Mouse (Mus musculus) bone marrow macrophage, adult 2 months (primary cell): ENCODE measurements around the gene Slc44a3. TPM values are rescaled to one million over a fixed set of nuclear protein-coding genes. Genes with fewer than 3 reads are reported as not detected.

Experiments
- H3K27ac ChIP-seq: 2 replicates; pipeline ENCODE4 v1.5.1; 2012; ENCODE audit warnings: low read depth, low read length; ENCODE audit not compliant: insufficient read depth
- H3K4me1 ChIP-seq: 2 replicates; pipeline ENCODE4 v1.6.1; 2012; ENCODE audit warnings: low read length; ENCODE audit not compliant: control insufficient read depth, insufficient read depth
- H3K4me3 ChIP-seq: 2 replicates; pipeline ENCODE4 v1.5.1; 2012; ENCODE audit warnings: mild to moderate bottlenecking, low read length, moderate library complexity; ENCODE audit not compliant: insufficient read depth
- CTCF ChIP-seq: IDR thresholded peaks from 2 replicates; pipeline ENCODE4 v1.5.1; 2012; ENCODE audit warnings: low read depth, mild to moderate bottlenecking, low read length, moderate library complexity
- POLR2A ChIP-seq: IDR thresholded peaks from 2 replicates; pipeline ENCODE4 v1.6.1; 2012; ENCODE audit warnings: mild to moderate bottlenecking, low read depth, low read length, borderline replicate concordance
- polyA plus RNA-seq: library from polyadenylated mRNA; stranded (reverse); fragments of >200 nt; gene quantifications from 2 replicates; pipeline ENCODE4 v1.2.4, GENCODE M21; 2012; ENCODE audit not compliant: missing spikeins, insufficient read depth, insufficient read length

Gene Slc44a3
- polyA plus RNA-seq, 1 experiment = not detected

DNA sequence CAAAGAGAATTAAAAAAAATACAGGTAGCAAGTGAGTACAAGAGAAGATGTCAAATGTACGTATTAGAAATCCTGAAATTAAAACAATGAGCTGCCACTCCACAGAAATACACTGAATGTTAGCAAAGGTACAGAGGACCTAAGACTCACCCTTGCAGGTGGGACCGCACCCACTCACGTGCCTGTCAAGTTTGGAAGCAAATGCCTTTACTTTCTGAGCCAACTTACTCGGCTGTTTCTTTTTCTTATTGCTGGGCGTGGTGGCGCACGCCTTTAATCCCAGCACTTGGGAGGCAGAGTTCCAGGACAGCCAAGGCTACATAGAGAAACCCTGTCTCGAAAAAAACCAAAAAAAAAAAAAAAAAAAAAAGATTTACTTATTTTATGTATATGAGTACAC, 109.8 kb downstream of the Slc44a3 start:
- Histone ChIP-seq H3K4me3 (no peak overlapping the region), H3K27ac (no peak overlapping the region), H3K4me1 (no peaks in the 10 kb centered on the region; the same call in 1 of the 2 replicates)
- TF ChIP-seq CTCF (no peak), POLR2A (no peak)

GRCm38 (mm10) chr3:121418850-121419435, 113.3 kb downstream of the Slc44a3 start:
- no peaks in the 10 kb centered on the region; the same call in 1 of the 2 replicates for H3K4me1 ChIP-seq
- TF ChIP-seq POLR2A (no peak), CTCF (no peak)
- H3K27ac ChIP-seq = no peak overlapping the region
- H3K4me3 ChIP-seq = no peak overlapping the region

DNA sequence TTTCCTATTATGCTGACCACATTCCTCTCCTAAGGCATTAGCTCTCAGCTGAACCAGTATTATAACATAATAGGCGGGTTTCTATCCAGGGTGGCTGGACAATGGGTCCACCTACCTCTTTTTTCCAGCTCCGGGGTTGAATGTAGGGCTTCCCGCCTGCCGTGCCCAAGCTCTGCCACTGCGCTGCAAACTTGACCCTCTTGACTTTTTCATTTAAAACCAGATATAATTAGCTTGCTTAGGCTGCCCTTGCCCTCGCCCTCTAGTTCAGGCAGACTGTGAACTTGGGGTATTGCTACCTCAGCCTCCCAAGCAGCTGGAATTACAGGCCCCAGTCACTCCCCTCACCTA, 114.0 kb downstream of the Slc44a3 start:
- TF ChIP-seq CTCF = no peak
- no peak for TF ChIP-seq POLR2A
- no peaks in the 10 kb centered on the region; the same call in 1 of the 2 replicates for H3K4me1 ChIP-seq
- no peak overlapping the region for H3K27ac ChIP-seq
- H3K4me3 ChIP-seq = no peak overlapping the region

- Histone ChIP-seq H3K4me3 (no peak overlapping the region), H3K4me1 (no peaks in the 10 kb centered on the region; the same call in 1 of the 2 replicates), H3K27ac (no peak overlapping the region)
- no peak for TF ChIP-seq POLR2A
- TF ChIP-seq CTCF = no peak
Observed at GRCm38 (mm10) chr3:121417379-121418250, 114.6 kb downstream of the Slc44a3 start.

DNA sequence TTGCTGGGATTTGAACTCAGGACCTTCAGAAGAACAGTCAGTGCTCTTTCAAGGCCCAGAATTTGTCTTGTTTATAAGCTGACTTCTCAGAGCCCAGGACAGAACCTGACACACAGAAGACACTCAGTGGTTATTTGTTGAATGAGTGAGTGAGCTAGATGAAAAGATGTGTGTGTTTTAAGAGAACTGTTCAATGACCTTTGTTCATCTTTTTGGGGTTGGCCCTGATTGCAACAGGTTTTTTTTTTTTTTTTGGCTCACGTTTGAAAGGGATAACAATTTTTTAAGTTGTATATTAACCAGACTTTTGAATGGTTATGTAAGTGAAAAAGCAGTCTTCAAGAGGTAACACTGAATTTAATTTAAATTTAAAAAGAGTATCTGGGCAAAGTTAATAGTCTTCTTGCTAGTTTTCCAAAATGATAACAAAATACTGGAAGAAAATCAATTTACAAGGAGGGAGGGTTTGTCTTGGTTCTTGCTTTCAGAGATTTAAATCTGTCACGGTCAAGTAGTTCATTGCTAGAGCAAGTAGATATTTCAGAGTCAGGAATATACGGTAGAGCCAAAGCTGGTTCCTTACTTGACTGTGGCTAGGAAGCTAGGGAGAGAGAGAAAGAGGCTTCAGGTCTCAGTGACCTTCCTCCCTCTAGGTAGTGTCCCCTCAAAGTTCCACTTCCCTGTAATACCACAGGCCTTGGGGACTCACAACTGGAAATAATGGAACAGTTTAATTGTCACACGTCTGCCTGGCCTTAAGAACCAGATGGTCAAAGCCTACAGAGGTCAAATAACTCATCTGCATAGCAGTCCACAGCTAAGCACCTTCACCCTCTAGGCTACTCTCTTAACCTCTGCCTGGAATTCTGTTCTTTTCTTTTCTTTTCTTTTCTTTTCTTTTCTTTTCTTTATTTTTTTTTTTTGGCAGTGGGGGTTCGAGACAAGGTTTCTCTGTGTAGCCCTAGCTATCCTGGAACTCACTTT, 115.7 kb downstream of the Slc44a3 start:
- TF ChIP-seq POLR2A = no peak
- no peak for TF ChIP-seq CTCF
- H3K4me3 ChIP-seq = no peak overlapping the region

GRCm38 (mm10) chr3:121411450-121411849, 120.8 kb downstream of the Slc44a3 start:
- Histone ChIP-seq H3K4me3 (no peak overlapping the region), H3K27ac (no peak overlapping the region), H3K4me1 (no peaks in the 10 kb centered on the region)
- TF ChIP-seq POLR2A (no peak), CTCF (no peak)

More for the DNA sequence above, 115.7 kb downstream of the Slc44a3 start:
- no peak overlapping the region for H3K27ac ChIP-seq
- H3K4me1 ChIP-seq = no peaks in the 10 kb centered on the region; the same call in 1 of the 2 replicates

Other genes with a start within 250 kb of the Slc44a3 start
- not detected in 2 replicates for gene Tmem56, start 249.3 kb downstream of the Slc44a3 start, polyA plus RNA-seq
- 17.8 and 21.3 TPM in 2 replicates for gene Alg14, start 240.6 kb downstream of the Slc44a3 start, polyA plus RNA-seq
- gene Cnn3, start 105.9 kb downstream of the Slc44a3 start, polyA plus RNA-seq = 1.3 and 3.6 TPM in 2 replicates
- not detected in 2 replicates for gene 4930432M17Rik, start 138.4 kb upstream of the Slc44a3 start, polyA plus RNA-seq
- gene F3, start 191.1 kb upstream of the Slc44a3 start, polyA plus RNA-seq = 0.44 TPM in 1 of 2 replicates, not detected in the other